Mouse (Mus musculus) heart, adult 2 months (tissue): ENCODE measurements around the gene Znhit3.

ENCODE experiments used
- CTCF ChIP-seq: fragments of 200-600 bp; IDR thresholded peaks from 2 replicates; pipeline ENCODE4 v1.8.1; 2022; ENCODE audit warnings: antibody characterized with exemption, mild to moderate bottlenecking, moderate library complexity
- POLR2A ChIP-seq: fragments of 200-500 bp; IDR thresholded peaks from 2 replicates; pipeline ENCODE4 v1.6.1; 2011; ENCODE audit warnings: mild to moderate bottlenecking, low read depth, low read length, control low read depth; ENCODE audit not compliant: insufficient read depth

GRCm38 (mm10) chr11:84888025-84888424 lies 28.1 kb downstream of the Znhit3 start:
- TF ChIP-seq POLR2A = no peak
- TF ChIP-seq CTCF = no peak
